Mouse (Mus musculus): Measurements from ENCODE around the gene Gm20671.

DNA sequence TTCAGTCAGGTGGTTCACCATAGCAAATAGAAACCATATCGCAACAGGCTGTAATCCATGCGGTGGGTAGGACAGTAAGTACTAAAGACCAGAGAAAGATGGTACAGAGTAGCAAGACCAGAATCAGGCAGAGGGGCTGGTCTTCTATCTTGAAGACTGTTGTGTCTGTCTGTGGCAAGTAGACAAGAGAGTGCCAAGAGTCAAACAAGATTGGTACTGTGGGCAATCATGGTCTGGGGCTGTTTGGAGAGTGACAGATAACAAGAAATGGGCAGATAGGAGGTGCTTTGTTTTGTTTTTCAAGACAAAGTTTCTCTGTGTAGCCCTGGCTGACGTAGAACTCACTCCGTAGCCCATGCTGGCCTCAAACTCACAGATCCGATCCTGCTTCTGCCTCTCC is 45.3 kb downstream of the Gm20671 start:
- TF ChIP-seq CTCF (IDR thresholded peaks at IDR 0.05) (no peak), EP300 (IDR thresholded peaks at IDR 0.05) (no peak)

Data from lung, postnatal 0 days (tissue).